Mouse (Mus musculus) olfactory bulb, adult 2 months (tissue): ENCODE results near the gene Samd13.

Experiments used
- CTCF ChIP-seq: fragments of 200-500 bp; IDR thresholded peaks from 2 replicates; pipeline ENCODE4 v1.5.1; 2012; ENCODE audit warnings: low read depth, mild to moderate bottlenecking, low read length, moderate library complexity; ENCODE audit not compliant: insufficient read depth
- POLR2A ChIP-seq: fragments of 200-500 bp; IDR thresholded peaks from 2 replicates; pipeline ENCODE4 v1.6.1; 2012; ENCODE audit warnings: mild to moderate bottlenecking, low read depth, low read length, moderate library complexity; ENCODE audit not compliant: insufficient read depth

- TF ChIP-seq POLR2A (no peak), CTCF (no peak)
Measured at GRCm38 (mm10) chr3:146661907-146662306, 23.5 kb downstream of the Samd13 start.
